Mouse (Mus musculus): ENCODE data around the gene Scyl1.

DNA sequence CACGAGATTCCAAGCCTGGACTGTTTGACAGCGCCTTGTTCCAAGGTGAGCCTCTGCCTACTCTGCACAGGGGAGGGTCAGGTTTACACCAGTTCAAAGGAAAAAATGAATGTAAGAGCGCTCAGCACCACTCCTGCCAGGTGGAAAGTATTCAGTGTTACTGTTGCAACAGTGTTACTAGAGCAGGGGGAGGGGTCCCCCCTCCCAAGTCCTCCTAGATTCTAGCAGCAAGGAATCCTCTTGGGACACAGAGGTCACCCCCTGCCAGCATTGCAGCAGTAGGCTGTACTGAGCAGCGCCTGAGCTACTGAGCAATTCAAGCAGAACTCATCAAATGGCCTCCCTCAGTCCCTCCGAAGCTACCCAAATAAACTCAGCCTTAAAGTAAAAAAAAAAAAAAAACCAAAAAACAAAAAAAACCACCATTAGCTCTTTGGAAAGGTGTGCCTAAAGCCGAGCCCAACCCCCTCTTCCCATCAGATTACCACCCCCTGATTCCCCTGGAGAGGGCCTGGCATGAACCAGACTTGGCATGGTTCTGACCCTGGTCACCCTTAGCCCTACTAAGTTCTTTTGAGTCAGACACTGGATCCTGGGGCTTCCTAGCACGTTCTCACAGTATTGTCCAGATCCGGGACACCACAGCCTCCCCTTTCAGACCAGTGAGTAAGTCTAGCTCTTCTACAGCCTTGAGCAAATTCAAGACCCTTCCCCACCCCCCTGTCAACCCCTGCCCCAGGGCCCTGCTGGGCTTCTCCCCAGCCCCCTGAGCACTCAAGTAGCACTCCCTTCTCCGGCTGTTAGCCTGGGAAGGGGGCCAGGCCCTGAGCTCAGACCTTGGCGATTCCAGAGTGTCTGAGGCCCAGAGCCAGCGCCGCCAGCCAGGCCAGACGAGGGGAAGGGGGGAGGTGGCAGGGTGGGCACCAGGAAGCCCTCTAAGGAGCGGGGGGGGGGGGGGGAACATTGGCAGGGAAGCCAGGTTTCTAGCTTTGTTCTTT is 30.6 kb downstream of the Scyl1 start, which contains the start of gene Ltbp3:
- TF ChIP-seq CTCF (IDR thresholded peaks at IDR 0.05) (no peak), POLR2A (IDR thresholded peaks at IDR 0.05; ENCODE audit: insufficient read depth, low read depth, low read length) (no peak)
